Comparison of ENCODE assay signal across 13 mouse cellular contexts in genomic region chr1:193197494-193198205, GRCm38 (mm10). TPM values are rescaled to one million over a fixed set of nuclear protein-coding genes. Genes with fewer than 3 reads are reported as not detected.
A peak's percentile ranks its signal among the peaks of the same experiment; 100 is the strongest.
DNase-seq lines count a peak whose midpoint lies in the region.
"Had no signal": no experiment of that assay in that cellular context is flagged by ENCODE, and none has a peak within 500 bp of the region (broad histone marks: within the 10 kb centered on the region; RNA-seq: fewer than 3 reads in every experiment).

No protein-coding gene starts in this region.

- peak; percentile 57 for DNase-seq in left cerebral cortex, postnatal 4 days
- DNase-seq in left cerebral cortex, adult 8-10 months (ENCODE audit: low spot score in 2 of 2) = no peak
- DNase-seq in thymus, postnatal 4 days = peak; percentile 46
- no peak for DNase-seq in thymus, postnatal 36 days
- peak; percentile 53 for DNase-seq in gastrocnemius, postnatal 10 days
- no peak for DNase-seq in adrenal gland, adult 2 months
- no peak for DNase-seq in frontal cortex, postnatal 14 days (ENCODE audit: low spot score in 2 of 2)
- DNase-seq: cerebellum, adult 11 months; cerebellum, postnatal 25 days; kidney, adult 18-20 months; kidney, postnatal 14 days; lung, postnatal 10 days had no signal

- intact Hi-C loops in left cerebral cortex, postnatal 4 days (cut with DNase I) = no loop called here

RNA-seq across cellular contexts. Expression of gene Traf3ip3, which starts 3.9 kb away (rescaled TPM):
- total RNA-seq in left cerebral cortex, postnatal 4 days (2021) = 1 to 10 TPM; 1.0 to 2.0 TPM
- total RNA-seq in left cerebral cortex, adult 8-10 months (2022) = 1 to 10 TPM; 1.4 to 6.0 (median 2.1) TPM
- total RNA-seq in gastrocnemius, postnatal 10 days (2021) = 10 to 100 TPM; 20.9 to 24.1 TPM
- total RNA-seq in adrenal gland, adult 2 months (2021) = 1 to 10 TPM; 1.1 to 3.3 TPM
- 0.15 and 0.75 TPM in 2 replicates for polyA plus RNA-seq in adrenal gland, adult 2 months (2012; rRNA removed)

RNA-seq across cellular contexts. Expression of gene Lamb3, which starts 9.8 kb away (rescaled TPM):
- total RNA-seq in left cerebral cortex, postnatal 4 days (2021) = 1 to 10 TPM in 1 of 2 experiments, under 1 TPM in 1; 0.91 to 1.0 TPM
- total RNA-seq in left cerebral cortex, adult 8-10 months (2022) = 1 to 10 TPM; 1.6 to 4.7 (median 2.1) TPM
- 1 to 10 TPM; 1.2 to 2.0 TPM for total RNA-seq in gastrocnemius, postnatal 10 days (2021)
- 1 to 10 TPM in 1 of 2 experiments, under 1 TPM in 1; 0.69 to 2.3 TPM for total RNA-seq in adrenal gland, adult 2 months (2021)
- 0.30 and 0.31 TPM in 2 replicates for polyA plus RNA-seq in adrenal gland, adult 2 months (2012; rRNA removed)

RNA-seq across cellular contexts. Expression of gene A130010J15Rik, which starts 29.8 kb away (rescaled TPM):
- 1 to 10 TPM; 6.8 to 7.8 TPM for total RNA-seq in left cerebral cortex, postnatal 4 days (2021)
- 1 to 10 TPM; 3.7 to 4.9 (median 4.2) TPM for total RNA-seq in left cerebral cortex, adult 8-10 months (2022)
- 1 to 10 TPM; 3.8 to 5.3 TPM for total RNA-seq in gastrocnemius, postnatal 10 days (2021)
- total RNA-seq in adrenal gland, adult 2 months (2021) = 1 to 10 TPM; 1.4 to 3.2 TPM
- polyA plus RNA-seq in adrenal gland, adult 2 months (2012; rRNA removed) = 1.8 and 2.1 TPM in 2 replicates

RNA-seq across cellular contexts. Expression of gene Irf6, which starts 44.7 kb away (rescaled TPM):
- 1 to 10 TPM in 1 of 2 experiments, under 1 TPM in 1; 0.79 to 1.1 TPM for total RNA-seq in left cerebral cortex, postnatal 4 days (2021)
- total RNA-seq in left cerebral cortex, adult 8-10 months (2022) = 1 to 10 TPM; 1.2 to 2.7 (median 1.5) TPM
- 1 to 10 TPM; 2.7 to 2.8 TPM for total RNA-seq in gastrocnemius, postnatal 10 days (2021)
- total RNA-seq in adrenal gland, adult 2 months (2021) = under 1 TPM; 0.31 to 0.49 TPM
- 0.09 and 0.51 TPM in 2 replicates for polyA plus RNA-seq in adrenal gland, adult 2 months (2012; rRNA removed)
- total RNA-seq: granulocyte monocyte progenitor cell, adult 5-6 weeks had no signal

Comparison
In these comparisons a context has a peak if more than half of its experiments do, and no peak if none do; other contexts are left out.
1. DNase-seq: peak in left cerebral cortex, postnatal 4 days (single experiment), thymus, postnatal 4 days (single experiment) and gastrocnemius, postnatal 10 days (single experiment); none in left cerebral cortex, adult 8-10 months (0 of 2), thymus, postnatal 36 days (0 of 2), adrenal gland, adult 2 months (single experiment) and frontal cortex, postnatal 14 days (0 of 2).